Mouse (Mus musculus) heart, embryonic 14.5 days (tissue): ENCODE measurements around the gene Htatsf1. TPM values are rescaled to one million over a fixed set of nuclear protein-coding genes. Genes with fewer than 3 reads are reported as not detected.

ENCODE experiments used
- ATAC-seq: fragments of 200-750 bp; cut with Nextera tagmentation; 2 replicates; pipeline ENCODE4 v1.8.0; 2017; ENCODE audit warnings: low read depth, moderate TSS enrichment; ENCODE audit not compliant: insufficient number of reproducible peaks, insufficient read depth, low FRiP score
- H3K27ac ChIP-seq, 2 experiments: fragments of 200-500 bp in 1 of 2; fragments of 300-500 bp in 1 of 2; sonication (generic) in 1 of 2; replicated peaks in 1 of 2; 2 replicates each; pipeline ENCODE4 v1.5.1; 2012 to 2014; ENCODE audit warnings: low read depth in 2 of 2, low read length in 2 of 2, control low read depth in 1 of 2, mild to moderate bottlenecking in 1 of 2, mixed read lengths in 1 of 2; ENCODE audit not compliant: control insufficient read depth in 1 of 2, insufficient read depth in 1 of 2
- H3K27me3 ChIP-seq: fragments of 300-500 bp; sonication (generic); 2 replicates; pipeline ENCODE4 v1.6.1; 2014; ENCODE audit warnings: mild to moderate bottlenecking, low read length, control low read depth; ENCODE audit not compliant: control insufficient read depth, insufficient read depth
- H3K36me3 ChIP-seq: fragments of 300-500 bp; sonication (generic); 2 replicates; pipeline ENCODE4 v1.6.1; 2014; ENCODE audit warnings: mild to moderate bottlenecking, control low read depth, low read length, mixed read lengths; ENCODE audit not compliant: control insufficient read depth, insufficient read depth
- H3K4me1 ChIP-seq, 2 experiments: fragments of 200-500 bp in 1 of 2; fragments of 300-500 bp in 1 of 2; sonication (generic) in 1 of 2; 2 replicates each; pipeline ENCODE4 v1.6.1; 2012 to 2014; ENCODE audit warnings: low read length in 2 of 2, control low read depth in 1 of 2, mixed read lengths in 1 of 2; ENCODE audit not compliant: control insufficient read depth in 2 of 2, insufficient read depth in 2 of 2
- H3K4me2 ChIP-seq: fragments of 300-500 bp; sonication (generic); 2 replicates; pipeline ENCODE4 v1.6.1; 2014; ENCODE audit warnings: mild to moderate bottlenecking, low read length
- H3K4me3 ChIP-seq, 2 experiments: fragments of 200-500 bp in 1 of 2; fragments of 300-500 bp in 1 of 2; sonication (generic) in 1 of 2; 2 replicates each; pipeline ENCODE4 v1.5.1; 2012 to 2014; ENCODE audit warnings: low read length in 2 of 2, mild to moderate bottlenecking in 2 of 2, control low read depth in 1 of 2, low read depth in 1 of 2, moderate library complexity in 1 of 2; ENCODE audit not compliant: control insufficient read depth in 1 of 2, insufficient read depth in 1 of 2
- H3K9ac ChIP-seq: fragments of 300-500 bp; sonication (generic); 2 replicates; pipeline ENCODE4 v1.6.1; 2014; ENCODE audit warnings: mild to moderate bottlenecking, low read length
- H3K9me3 ChIP-seq: fragments of 300-500 bp; sonication (generic); 2 replicates; pipeline ENCODE4 v1.6.1; 2016; ENCODE audit warnings: low read length, control low read depth; ENCODE audit not compliant: control insufficient read depth
- WGBS: fragments of 180-500 bp; shearing (Covaris S2); extraction: QIAGEN DNeasy Blood & Tissue Kit; methylation state at CpG from one replicate; pipeline ENCODE4 v1.1.7; 2014; 5-methylcytosine and 5-hydroxymethylcytosine counted together
- polyA plus RNA-seq: library from polyadenylated mRNA; unstranded; fragments of >200 nt; fragmentation: Nextera tagmentation; extraction: Ambion mirVana; gene quantifications from 2 replicates; pipeline ENCODE4 v1.2.1, GENCODE M21; 2014

Htatsf1 gene
- polyA plus RNA-seq = 66.5 and 66.6 TPM in 2 replicates

GRCm38 (mm10) chrX:57053174-57053992, at the start of gene Htatsf1:
Htatsf1 (plus strand) TSS chrX:57053583.
- Histone ChIP-seq H3K9me3 (no peaks in the 10 kb centered on the region), H3K4me3 (peak within 1 kb of the TSS; percentile 57 to 91), H3K27ac (peak within 1 kb of the TSS; percentile 92 to 99), H3K4me2 (peak within 1 kb of the TSS; percentile 65), H3K27me3 (no peaks in the 10 kb centered on the region), H3K9ac (peak within 1 kb of the TSS; percentile 76), H3K4me1 (no peaks in the 10 kb centered on the region), H3K36me3 (peaks cover 27% of the 10 kb centered on the region)
- 21% methylated on average over 75 of the region's 85 CpGs for whole genome bisulfite sequencing
- peak; percentile 93 for ATAC-seq

DNA sequence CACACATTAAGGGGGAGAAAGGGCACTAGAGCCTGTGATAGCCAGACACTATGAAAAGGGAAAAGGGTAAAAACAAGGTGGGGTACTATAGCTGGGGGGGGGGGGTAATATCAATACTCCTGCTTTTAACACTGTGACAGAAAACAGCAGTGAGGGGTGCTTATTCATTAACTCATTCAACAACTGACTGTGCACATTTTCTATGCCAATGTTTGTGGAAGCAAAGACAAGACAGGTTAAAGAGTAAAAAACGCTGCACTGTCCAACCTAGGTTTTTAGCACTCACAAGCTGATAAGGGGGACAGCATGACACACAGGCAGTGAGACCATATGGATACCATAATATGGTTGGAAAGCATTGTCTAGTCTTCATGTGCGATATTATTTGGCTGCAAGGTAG, 40.5 kb upstream of the Htatsf1 start:
- 69% methylated on average over 2 of the region's 2 CpGs for WGBS

DNA sequence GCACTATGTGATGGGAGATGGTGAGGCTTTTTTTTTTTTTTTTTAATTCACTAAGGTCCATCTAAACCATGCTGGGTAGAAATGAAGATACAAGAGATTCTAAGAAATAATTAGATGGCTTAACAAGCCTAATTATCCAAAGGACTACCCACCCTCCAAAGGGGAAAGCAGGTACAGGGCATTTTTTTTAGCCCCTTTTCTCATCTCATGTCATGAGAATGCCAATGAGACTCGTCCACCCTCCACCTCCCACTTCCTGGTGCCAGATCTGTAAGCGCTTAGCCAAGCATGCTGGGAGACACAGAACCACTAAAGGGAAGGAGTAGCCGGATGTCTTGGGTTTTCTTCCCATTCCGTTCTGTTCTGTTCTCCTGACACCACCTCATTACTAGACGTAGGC, 10.6 kb upstream of the Htatsf1 start, which contains the start of gene Brs3:
Gene Brs3, plus strand, starts transcription at position 301 of the 400 bp plus-strand sequence.
- no peaks in the 10 kb centered on the region for H3K4me1 ChIP-seq

More for the DNA sequence above, 40.5 kb upstream of the Htatsf1 start:
- H3K4me1 ChIP-seq = no peaks in the 10 kb centered on the region
- H3K27me3 ChIP-seq = no peaks in the 10 kb centered on the region
- no peaks in the 10 kb centered on the region for H3K9me3 ChIP-seq
- no peak overlapping the region for H3K4me3 ChIP-seq
- no peak overlapping the region for H3K9ac ChIP-seq
- H3K27ac ChIP-seq = no peak overlapping the region
- H3K4me2 ChIP-seq = no peak overlapping the region
- H3K36me3 ChIP-seq = no peaks in the 10 kb centered on the region
- no peak for ATAC-seq

DNA sequence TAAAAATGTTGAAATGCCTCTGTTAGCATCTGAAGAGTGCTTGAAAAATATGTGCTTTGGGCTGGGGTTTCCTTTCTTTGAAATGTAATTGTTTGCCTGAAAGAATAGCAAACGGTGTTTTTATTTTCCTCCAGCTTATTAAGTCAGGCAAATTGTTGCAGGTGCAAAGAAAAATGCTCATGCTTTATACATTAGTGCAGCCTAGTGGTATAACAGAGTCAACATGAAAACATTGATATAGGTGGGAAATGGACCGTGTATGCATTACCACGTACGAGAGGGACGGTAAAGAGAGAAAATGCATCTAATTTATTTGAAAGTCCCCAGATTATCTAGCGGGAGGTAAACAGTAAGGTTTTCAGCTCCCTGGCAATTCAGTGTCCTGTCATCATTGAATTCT, 9.5 kb upstream of the Htatsf1 start:
- no peaks in the 10 kb centered on the region for H3K36me3 ChIP-seq
- H3K4me3 ChIP-seq = no peak overlapping the region
- no peak overlapping the region for H3K27ac ChIP-seq
- H3K4me2 ChIP-seq = no peak overlapping the region
- no peaks in the 10 kb centered on the region for H3K4me1 ChIP-seq
- no peaks in the 10 kb centered on the region for H3K9me3 ChIP-seq
- no peaks in the 10 kb centered on the region for H3K27me3 ChIP-seq
- 80% methylated on average over 6 of the region's 6 CpGs for WGBS
- ATAC-seq = no peak
- no peak overlapping the region for H3K9ac ChIP-seq

More for the DNA sequence above, 10.6 kb upstream of the Htatsf1 start, which contains the start of gene Brs3:
- no peak for ATAC-seq
- WGBS = 70% methylated on average over 5 of the region's 5 CpGs
- Histone ChIP-seq H3K27me3 (no peaks in the 10 kb centered on the region), H3K36me3 (no peaks in the 10 kb centered on the region), H3K4me2 (no peak within 1 kb of the TSS), H3K4me3 (no peak within 1 kb of the TSS), H3K27ac (no peak within 1 kb of the TSS), H3K9me3 (no peaks in the 10 kb centered on the region), H3K9ac (no peak within 1 kb of the TSS)

DNA sequence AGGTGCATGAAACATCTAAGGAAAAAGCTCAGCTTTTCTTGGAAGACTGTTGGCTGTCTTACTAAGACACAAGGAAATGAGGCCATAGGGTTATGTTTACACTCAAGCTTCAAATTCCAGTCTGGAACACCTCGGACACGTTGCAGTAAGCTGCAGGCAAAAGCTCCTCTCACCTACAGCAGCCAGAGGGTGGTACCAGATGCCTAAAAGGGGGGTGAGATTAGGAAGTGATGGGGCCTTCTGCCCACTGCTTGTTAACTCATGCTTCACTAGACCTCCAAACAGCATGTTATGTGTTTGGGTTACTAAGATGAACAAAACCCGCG, 572 bp upstream of the Htatsf1 start:
- H3K27ac ChIP-seq = peak overlapping the region; percentile 92 to 99
- WGBS = 20% methylated on average over 4 of the region's 4 CpGs
- H3K36me3 ChIP-seq = peaks cover 23% of the 10 kb centered on the region
- no peaks in the 10 kb centered on the region for H3K27me3 ChIP-seq
- H3K9me3 ChIP-seq = no peaks in the 10 kb centered on the region
- H3K4me3 ChIP-seq = peak overlapping the region; percentile 57 to 91
- H3K4me1 ChIP-seq = no peaks in the 10 kb centered on the region
- 0 out of 2 replicates have a peak, but pooled peaks have one; percentile 20 for ATAC-seq
- H3K4me2 ChIP-seq = peak overlapping the region; percentile 60
- peak overlapping the region; percentile 76 for H3K9ac ChIP-seq

GRCm38 (mm10) chrX:57053993-57054385, 606 bp downstream of the Htatsf1 start:
- Histone ChIP-seq H3K9ac (peak overlapping the region; percentile 76), H3K4me2 (peak overlapping the region; percentile 65), H3K27me3 (no peaks in the 10 kb centered on the region), H3K4me3 (peak overlapping the region; percentile 57 to 91), H3K36me3 (peaks cover 29% of the 10 kb centered on the region), H3K27ac (peak overlapping the region in 1 of 2 experiments; percentile 92; a peak in 1 of 4 replicates), H3K9me3 (no peaks in the 10 kb centered on the region), H3K4me1 (no peaks in the 10 kb centered on the region)
- ATAC-seq = no peak
- 18% methylated on average over 11 of the region's 11 CpGs for WGBS

GRCm38 (mm10) chrX:57081496-57081895, 28.1 kb downstream of the Htatsf1 start:
- no peaks in the 10 kb centered on the region for H3K9me3 ChIP-seq
- H3K27me3 ChIP-seq = no peaks in the 10 kb centered on the region
- 52% methylated on average over 5 of the region's 5 CpGs for WGBS
- H3K9ac ChIP-seq = no peak overlapping the region
- no peak for ATAC-seq
- no peak overlapping the region for H3K27ac ChIP-seq
- H3K36me3 ChIP-seq = no peaks in the 10 kb centered on the region
- no peak overlapping the region for H3K4me3 ChIP-seq
- H3K4me2 ChIP-seq = no peak overlapping the region
- no peaks in the 10 kb centered on the region for H3K4me1 ChIP-seq
